Mouse (Mus musculus) bone marrow macrophage, adult 2 months (primary cell): ENCODE measurements around the gene Irs1.

Experiments used
- CTCF ChIP-seq: IDR thresholded peaks from 2 replicates; pipeline ENCODE4 v1.5.1; 2012; ENCODE audit warnings: low read depth, mild to moderate bottlenecking, low read length, moderate library complexity
- POLR2A ChIP-seq: IDR thresholded peaks from 2 replicates; pipeline ENCODE4 v1.6.1; 2012; ENCODE audit warnings: mild to moderate bottlenecking, low read depth, low read length, borderline replicate concordance

- TF ChIP-seq POLR2A (no peak), CTCF (no peak)
These were observed 43.3 kb upstream of the Irs1 start for GRCm38 (mm10) chr1:82334506-82334905.
